Mouse (Mus musculus) MEL (cell line): Measurements from ENCODE around the gene Renbp. TPM values are rescaled to one million over a fixed set of nuclear protein-coding genes. Genes with fewer than 3 reads are reported as not detected.

Experiments used
- DNase-seq: peaks from one replicate; pipeline ENCODE4 v3.0.0; 2011; ENCODE audit warnings: low read depth, low spot score
- H3K27ac ChIP-seq: 2 replicates; pipeline ENCODE4 v1.5.1; 2012; ENCODE audit warnings: low read depth, mild to moderate bottlenecking, control low read depth, low read length, moderate library complexity; ENCODE audit not compliant: control insufficient read depth
- H3K27me3 ChIP-seq, 2 experiments: fragments of 150-350 bp in 1 of 2; sonication (generic) in 1 of 2; 2 replicates each; pipeline ENCODE4 v1.6.1; 2012; ENCODE audit warnings: low read length in 2 of 2, mild to moderate bottlenecking in 2 of 2, improper control_type of control experiment in 1 of 2, moderate library complexity in 1 of 2; ENCODE audit not compliant: insufficient read depth in 2 of 2, control insufficient read depth in 1 of 2
- H3K36me3 ChIP-seq, 2 experiments: 2 replicates each; pipeline ENCODE4 v1.6.1; 2012 to 2014; ENCODE audit warnings: low read length in 2 of 2, improper control_type of control experiment in 1 of 2, inconsistent platforms in 1 of 2, mild to moderate bottlenecking in 1 of 2; ENCODE audit not compliant: insufficient read depth in 2 of 2, control insufficient read depth in 1 of 2
- H3K4me1 ChIP-seq, 2 experiments: fragments of 150-350 bp in 1 of 2; sonication (generic) in 1 of 2; 2 replicates each; pipeline ENCODE4 v1.6.1; 2012; ENCODE audit warnings: low read length in 2 of 2, improper control_type of control experiment in 1 of 2, mild to moderate bottlenecking in 1 of 2; ENCODE audit not compliant: insufficient read depth in 2 of 2, control insufficient read depth in 1 of 2
- H3K4me3 ChIP-seq, 2 experiments: fragments of 150-350 bp in 1 of 2; sonication (generic) in 1 of 2; 2 replicates each; pipeline ENCODE4 v1.5.1; 2012; ENCODE audit warnings: low read depth in 2 of 2, low read length in 2 of 2, mild to moderate bottlenecking in 2 of 2, moderate library complexity in 2 of 2, control low read depth in 1 of 2, improper control_type of control experiment in 1 of 2; ENCODE audit not compliant: control insufficient read depth in 1 of 2, insufficient read depth in 1 of 2
- H3K79me2 ChIP-seq: 2 replicates; pipeline ENCODE4 v1.6.1; 2012; ENCODE audit warnings: mild to moderate bottlenecking, low read length, moderate library complexity; ENCODE audit not compliant: control insufficient read depth, poor library complexity, insufficient read depth
- H3K9ac ChIP-seq: 2 replicates; pipeline ENCODE4 v1.6.1; 2012; ENCODE audit warnings: low read depth, mild to moderate bottlenecking, control low read depth, low read length, moderate library complexity; ENCODE audit not compliant: control insufficient read depth, poor library complexity, severe bottlenecking
- H3K9me3 ChIP-seq: fragments of 150-350 bp; sonication (generic); replicated peaks from 2 replicates; pipeline ENCODE4 v1.6.1; 2012; ENCODE audit warnings: mild to moderate bottlenecking, low read length, improper control_type of control experiment, moderate library complexity; ENCODE audit not compliant: insufficient read depth
- ZC3H11A ChIP-seq: IDR thresholded peaks from 2 replicates; pipeline ENCODE4 v1.6.1; 2012; ENCODE audit warnings: low read depth, mild to moderate bottlenecking, inconsistent platforms, low read length, improper control_type of control experiment
- ZKSCAN1 ChIP-seq: IDR thresholded peaks from 2 replicates; pipeline ENCODE4 v1.6.1; 2012; ENCODE audit warnings: low read depth, mild to moderate bottlenecking, inconsistent platforms, low read length, improper control_type of control experiment, moderate library complexity
- polyA plus RNA-seq, 2 experiments: library from polyadenylated mRNA; stranded (reverse) in 1 of 2; unstranded in 1 of 2; fragments of >175 nt in 1 of 2; fragments of >200 nt in 1 of 2; gene quantifications; 2 replicates each; pipeline versions ENCODE4 v1.2.1 to v1.2.4; 2012; ENCODE audit warnings: low replicate concordance in 2 of 2, low read depth in 1 of 2; ENCODE audit not compliant: insufficient read length in 2 of 2, insufficient read depth in 1 of 2, missing spikeins in 1 of 2
- total RNA-seq: library from RNA; depleted of rRNA; stranded (reverse); fragments of 300-350 nt; gene quantifications from 2 replicates; pipeline ENCODE4 v1.2.3, GENCODE M21; 2012; rRNA removed

The Renbp gene
- total and polyA plus RNA-seq, 3 experiments: 22.7 to 38.0 TPM; not detected in 1

GRCm38 (mm10) chrX:73875881-73876280, 54.8 kb downstream of the Renbp start:
- Histone ChIP-seq H3K4me1 (peaks cover 4 to 21% of the 10 kb centered on the region in 2 experiments; a peak in 3 of 4 replicates), H3K79me2 (no peaks in the 10 kb centered on the region), H3K27ac (no peak overlapping the region), H3K27me3 (no peaks in the 10 kb centered on the region), H3K9ac (no peak overlapping the region), H3K9me3 (no peaks in the 10 kb centered on the region), H3K4me3 (no peak overlapping the region), H3K36me3 (peaks cover 0 to 2% of the 10 kb centered on the region in 2 experiments; a peak in 1 of 4 replicates)
- no peak for TF ChIP-seq ZKSCAN1
- TF ChIP-seq ZC3H11A: no peak
- DNase-seq: no peak

Other genes starting within 250 kb of the Renbp start
- 156 and 164 TPM in 2 replicates for gene Bcap31, start 214.7 kb downstream of the Renbp start, total RNA-seq
- gene Bcap31, start 214.7 kb downstream of the Renbp start, polyA plus RNA-seq: 100 to 1,000 TPM in 1 of 2 experiments, not detected in 1; 214 TPM
- gene Abcd1, start 214.3 kb downstream of the Renbp start, total RNA-seq: 4.8 and 5.4 TPM in 2 replicates
- gene Abcd1, start 214.3 kb downstream of the Renbp start, polyA plus RNA-seq: 10 to 100 TPM in 1 of 2 experiments, not detected in 1; 17.3 TPM
- gene Plxnb3, start 173.8 kb downstream of the Renbp start, total RNA-seq: not detected in 2 replicates
- under 1 TPM in 1 of 2 experiments, not detected in 1; 0.10 TPM for gene Plxnb3, start 173.8 kb downstream of the Renbp start, polyA plus RNA-seq
- gene Srpk3, start 156.4 kb downstream of the Renbp start, total RNA-seq: 0.20 and 0.31 TPM in 2 replicates
- under 1 TPM in 1 of 2 experiments, not detected in 1; 0.17 TPM for gene Srpk3, start 156.4 kb downstream of the Renbp start, polyA plus RNA-seq
- 232 and 248 TPM in 2 replicates for gene Idh3g, start 144.0 kb downstream of the Renbp start, total RNA-seq
- gene Idh3g, start 144.0 kb downstream of the Renbp start, polyA plus RNA-seq: 100 to 1,000 TPM in 1 of 2 experiments, not detected in 1; 296 TPM
- 256 and 283 TPM in 2 replicates for gene Ssr4, start 143.8 kb downstream of the Renbp start, total RNA-seq
- gene Ssr4, start 143.8 kb downstream of the Renbp start, polyA plus RNA-seq: 100 to 1,000 TPM in 1 of 2 experiments, not detected in 1; 343 TPM
- gene Pdzd4, start 105.9 kb downstream of the Renbp start, total RNA-seq: 0.46 and 0.49 TPM in 2 replicates
- gene Pdzd4, start 105.9 kb downstream of the Renbp start, polyA plus RNA-seq: 1 to 10 TPM in 1 of 2 experiments, not detected in 1; 2.7 TPM
- gene Avpr2, start 38.7 kb downstream of the Renbp start, total RNA-seq: 0.10 and 0.35 TPM in 2 replicates
- under 1 TPM in 1 of 2 experiments, not detected in 1; 0.49 TPM for gene Avpr2, start 38.7 kb downstream of the Renbp start, polyA plus RNA-seq
- 0.52 and 0.73 TPM in 2 replicates for gene L1cam, start 34.7 kb downstream of the Renbp start, total RNA-seq
- under 1 TPM in 1 of 2 experiments, not detected in 1; 0.96 TPM for gene L1cam, start 34.7 kb downstream of the Renbp start, polyA plus RNA-seq
- gene Arhgap4, start 9.0 kb downstream of the Renbp start, total RNA-seq: 9.6 and 10.3 TPM in 2 replicates
- 10 to 100 TPM in 1 of 2 experiments, not detected in 1; 24.5 TPM for gene Arhgap4, start 9.0 kb downstream of the Renbp start, polyA plus RNA-seq
- 155 and 174 TPM in 2 replicates for gene Naa10, start 8.9 kb downstream of the Renbp start, total RNA-seq
- 100 to 1,000 TPM; 253 to 417 TPM for gene Naa10, start 8.9 kb downstream of the Renbp start, polyA plus RNA-seq
- 53.6 and 60.0 TPM in 2 replicates for gene Hcfc1, start 35.5 kb upstream of the Renbp start, total RNA-seq
- gene Hcfc1, start 35.5 kb upstream of the Renbp start, polyA plus RNA-seq: 100 to 1,000 TPM in 1 of 2 experiments, 10 to 100 TPM in 1; 40.8 to 146 TPM
- gene Irak1, start 93.1 kb upstream of the Renbp start, total RNA-seq: 30.1 and 33.7 TPM in 2 replicates
- gene Irak1, start 93.1 kb upstream of the Renbp start, polyA plus RNA-seq: 100 to 1,000 TPM in 1 of 2 experiments, not detected in 1; 106 TPM
- not detected in 2 replicates for gene Opn1mw, start 196.6 kb upstream of the Renbp start, total RNA-seq
- gene Opn1mw, start 196.6 kb upstream of the Renbp start, polyA plus RNA-seq: not detected
- 12.5 and 16.2 TPM in 2 replicates for gene Mecp2, start 204.5 kb upstream of the Renbp start, total RNA-seq
- gene Mecp2, start 204.5 kb upstream of the Renbp start, polyA plus RNA-seq: 10 to 100 TPM in 1 of 2 experiments, not detected in 1; 20.7 TPM
- gene Tex28, start 237.0 kb upstream of the Renbp start, total RNA-seq: not detected in 2 replicates
- gene Tex28, start 237.0 kb upstream of the Renbp start, polyA plus RNA-seq: not detected
- not detected in 2 replicates for gene Tktl1, start 246.4 kb upstream of the Renbp start, total RNA-seq
- gene Tktl1, start 246.4 kb upstream of the Renbp start, polyA plus RNA-seq: under 1 TPM in 1 of 2 experiments, not detected in 1; 0.04 TPM